8 mouse cellular contexts compared by ENCODE assay signal in the genomic region with DNA sequence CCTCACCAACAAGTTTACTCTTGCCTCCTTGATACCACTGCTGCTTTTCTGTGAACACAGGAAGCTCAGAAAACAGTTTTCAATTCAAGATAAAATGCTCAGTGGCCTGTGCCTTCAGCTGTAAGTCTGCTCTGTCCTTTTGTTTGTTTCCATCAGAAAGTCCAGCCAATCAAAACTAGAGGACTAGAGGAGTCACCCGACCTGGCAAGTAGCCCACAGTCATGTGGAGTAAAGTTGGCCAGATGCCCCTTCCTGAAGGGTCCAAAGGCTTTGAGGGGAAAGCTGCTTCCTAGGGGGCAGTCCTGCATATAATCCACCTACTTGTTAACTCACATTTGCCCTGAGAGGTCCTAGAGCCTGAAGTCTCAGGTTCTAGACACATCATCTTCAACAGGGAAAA. TPM values are rescaled to one million over a fixed set of nuclear protein-coding genes. Genes with fewer than 3 reads are reported as not detected.
DNase-seq lines count a peak whose midpoint lies in the region; ATAC-seq lines count a peak whose summit lies in the region.

No protein-coding gene starts in this region.

- ATAC-seq in megakaryocyte-erythroid progenitor cell, adult 5-6 weeks (replicated peaks; ENCODE audit: low FRiP score, low TSS enrichment, poor library complexity, severe bottlenecking): no peak

- DNase-seq in heart, adult 18-20 months: peak; percentile 22 to 52
- DNase-seq in heart, adult 11 months: no peak
- peak; percentile 57 for DNase-seq in right cerebral cortex, postnatal 14 days
- DNase-seq in right cerebral cortex, postnatal 36 days (ENCODE audit: low spot score in 2 of 2): no peak
- peak; percentile 98 for DNase-seq in kidney, adult 9 months
- DNase-seq in retina, postnatal 7 days (ENCODE audit: low read depth, low spot score): peak; percentile 42
- no peak for DNase-seq in urinary bladder, postnatal 25 days (ENCODE audit: low spot score)

RNA-seq across cellular contexts. Expression of a gene that starts 10.7 kb away (rescaled TPM):
- total RNA-seq in heart, adult 18-20 months (2021): not detected
- total RNA-seq in megakaryocyte-erythroid progenitor cell, adult 5-6 weeks (2014; fragmentation: Nextera tagmentation): not detected in 2 replicates
- not detected in 2 replicates for total RNA-seq in megakaryocyte-erythroid progenitor cell, adult 5-6 weeks (2017)

Comparison
In these comparisons a context has a peak if more than half of its experiments do, and no peak if none do; other contexts are left out.
1. DNase-seq: peak in heart, adult 18-20 months (2 of 2), right cerebral cortex, postnatal 14 days (single experiment), kidney, adult 9 months (single experiment) and retina, postnatal 7 days (single experiment); none in heart, adult 11 months (single experiment), right cerebral cortex, postnatal 36 days (0 of 2) and urinary bladder, postnatal 25 days (single experiment).